Mouse (Mus musculus) embryonic fibroblast, embryonic 13.5 days (primary cell): ENCODE data around the gene Atg9a.

Source experiments
- CTCF ChIP-seq: IDR thresholded peaks from 2 replicates; pipeline ENCODE4 v1.5.1; 2011; ENCODE audit warnings: mild to moderate bottlenecking, control low read depth, low read length, moderate library complexity, borderline replicate concordance; ENCODE audit not compliant: insufficient read depth
- POLR2A ChIP-seq: IDR thresholded peaks from 2 replicates; pipeline ENCODE4 v1.6.1; 2011; ENCODE audit warnings: low read depth, mild to moderate bottlenecking, control low read depth, low read length, moderate library complexity

GRCm38 (mm10) chr1:75225473-75225872, 33.5 kb upstream of the Atg9a start:
- TF ChIP-seq POLR2A (no peak), CTCF (no peak)
